Mouse (Mus musculus) heart, adult 2 months (tissue): ENCODE data around the gene Garem2. TPM values are rescaled to one million over a fixed set of nuclear protein-coding genes. Genes with fewer than 3 reads are reported as not detected.
A peak's percentile ranks its signal among the peaks of the same experiment; 100 is the strongest.

Source experiments
- DNase-seq, 2 experiments: peaks; one replicate each; pipeline ENCODE4 v3.0.0; 2021
- H3K27ac ChIP-seq: fragments of 200-600 bp; 2 replicates; pipeline ENCODE4 v1.8.1; 2022
- H3K27me3 ChIP-seq: fragments of 200-500 bp; 2 replicates; pipeline ENCODE4 v1.6.1; 2012; ENCODE audit warnings: mild to moderate bottlenecking, low read length, inconsistent platforms, mixed read lengths; ENCODE audit not compliant: control insufficient read depth, insufficient read depth
- H3K36me3 ChIP-seq: fragments of 200-500 bp; 2 replicates; pipeline ENCODE4 v1.6.1; 2012; ENCODE audit warnings: low read length, inconsistent platforms; ENCODE audit not compliant: control insufficient read depth, insufficient read depth
- H3K4me1 ChIP-seq: fragments of 200-500 bp; 2 replicates; pipeline ENCODE4 v1.6.1; 2011; ENCODE audit warnings: low read length; ENCODE audit not compliant: control insufficient read depth, insufficient read depth
- H3K4me3 ChIP-seq: fragments of 200-600 bp; 2 replicates; pipeline ENCODE4 v1.8.1; 2022
- H3K79me2 ChIP-seq: fragments of 200-500 bp; replicated peaks from 2 replicates; pipeline ENCODE4 v1.6.1; 2012; ENCODE audit warnings: mild to moderate bottlenecking, inconsistent platforms, low read length, moderate library complexity, mixed read lengths; ENCODE audit not compliant: control insufficient read depth, insufficient read depth
- H3K9ac ChIP-seq: fragments of 200-500 bp; 2 replicates; pipeline ENCODE4 v1.6.1; 2012; ENCODE audit warnings: low read depth, mild to moderate bottlenecking, control low read depth, inconsistent platforms, low read length, mixed read lengths
- CTCF ChIP-seq: fragments of 200-600 bp; IDR thresholded peaks from 2 replicates; pipeline ENCODE4 v1.8.1; 2022; ENCODE audit warnings: antibody characterized with exemption, mild to moderate bottlenecking, moderate library complexity
- EP300 ChIP-seq: fragments of 200-500 bp; IDR thresholded peaks from 2 replicates; pipeline ENCODE4 v1.6.1; 2011; ENCODE audit warnings: low read depth, low read length, control low read depth; ENCODE audit not compliant: insufficient read depth
- POLR2A ChIP-seq: fragments of 200-500 bp; IDR thresholded peaks from 2 replicates; pipeline ENCODE4 v1.6.1; 2011; ENCODE audit warnings: mild to moderate bottlenecking, low read depth, low read length, control low read depth; ENCODE audit not compliant: insufficient read depth
- WGBS: fragments of 180-500 bp; shearing (Covaris S2); methylation state at CpG from one replicate; pipeline ENCODE4 v1.1.7; 2018; 5-methylcytosine and 5-hydroxymethylcytosine counted together
- intact Hi-C: fragments of 180-260 bp; cut with DNase I; formaldehyde crosslinking; loops from one replicate; pipeline ENCODE4 v1.15.1; 2025
- polyA plus RNA-seq: library from polyadenylated mRNA; depleted of rRNA; stranded (reverse); fragments of >200 nt; gene quantifications from 2 replicates; pipeline ENCODE4 v1.2.3, GENCODE M21; 2012
- total RNA-seq, 2 experiments: library from RNA; stranded (reverse); gene quantifications; 2 replicates each; pipeline ENCODE4 v1.2.3; 2021

Gene Garem2
- total and polyA plus RNA-seq, 3 experiments = 0.07 to 0.23 (median 0.13) TPM

- peak within 1 kb of the TSS; percentile 74 for H3K9ac ChIP-seq
- TF ChIP-seq POLR2A (peak; percentile 79), CTCF (peak; percentile 45), EP300 (0 out of 2 replicates have a peak, but pooled peaks have one; percentile 23)
- DNase-seq = peak; percentile 79 to 81
- WGBS = 2% methylated on average over 45 of the region's 45 CpGs
- H3K4me3 ChIP-seq = peak within 1 kb of the TSS; percentile 80
- no peaks in the 10 kb centered on the region for H3K79me2 ChIP-seq
- H3K27me3 ChIP-seq = no peaks in the 10 kb centered on the region
- intact Hi-C loops = loop anchor here (5.0 to 10.0 kb wide), 2 partner anchors 61 to 248 kb away; partner anchors contain the start of gene Il6
- H3K4me1 ChIP-seq = no peaks in the 10 kb centered on the region
- H3K36me3 ChIP-seq = no peaks in the 10 kb centered on the region; the same call in 1 of the 2 replicates
- H3K27ac ChIP-seq = peak within 1 kb of the TSS; percentile 60
Measured at GRCm38 (mm10) chr5:30072825-30073821, 31.8 kb upstream of the Garem2 start, which contains the start of gene Tyms. Gene Tyms (minus strand): TSS chr5:30073617.

DNA sequence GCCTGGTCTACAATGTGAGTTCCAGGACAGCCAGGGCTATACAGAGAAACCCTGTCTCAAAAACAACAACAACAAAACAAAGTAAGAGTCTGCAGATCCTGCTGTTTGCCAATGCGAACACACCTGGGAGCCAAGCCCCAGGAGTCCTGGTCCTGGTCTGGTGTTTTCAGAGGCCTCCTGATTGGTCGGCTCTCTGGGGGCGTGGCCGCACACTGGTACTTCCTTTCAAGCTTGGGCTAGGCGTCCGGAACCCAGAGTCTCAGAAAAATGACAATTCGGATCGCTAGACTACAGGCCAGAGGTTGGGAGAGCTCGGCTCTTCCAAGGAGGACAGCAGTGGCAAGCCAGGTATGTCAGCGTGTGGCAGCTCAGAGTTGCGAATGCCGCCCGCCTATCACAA lies 12.3 kb upstream of the Garem2 start:
- Histone ChIP-seq H3K4me1 (no peaks in the 10 kb centered on the region), H3K36me3 (no peaks in the 10 kb centered on the region), H3K27ac (no peak overlapping the region), H3K79me2 (no peaks in the 10 kb centered on the region), H3K4me3 (no peak overlapping the region), H3K9ac (no peak overlapping the region), H3K27me3 (no peaks in the 10 kb centered on the region)
- intact Hi-C loops = no loop called here
- no peak for DNase-seq
- WGBS = 63% methylated on average over 13 of the region's 13 CpGs
- TF ChIP-seq EP300 (no peak), POLR2A (no peak), CTCF (no peak)

GRCm38 (mm10) chr5:30094399-30094798 lies 10.6 kb upstream of the Garem2 start:
- no peak overlapping the region for H3K27ac ChIP-seq
- no peaks in the 10 kb centered on the region for H3K27me3 ChIP-seq
- no peaks in the 10 kb centered on the region for H3K4me1 ChIP-seq
- H3K4me3 ChIP-seq = no peak overlapping the region
- intact Hi-C loops = no loop called here
- WGBS = 41% methylated on average over 2 of the region's 2 CpGs
- H3K9ac ChIP-seq = no peak overlapping the region
- H3K36me3 ChIP-seq = no peaks in the 10 kb centered on the region
- DNase-seq = no peak
- peak; percentile 44 for TF ChIP-seq CTCF
- TF ChIP-seq POLR2A = no peak
- TF ChIP-seq EP300 = no peak
- no peaks in the 10 kb centered on the region for H3K79me2 ChIP-seq

GRCm38 (mm10) chr5:30095731-30096130 lies 9.2 kb upstream of the Garem2 start:
- intact Hi-C loops = no loop called here
- no peak overlapping the region for H3K4me3 ChIP-seq
- H3K79me2 ChIP-seq = no peaks in the 10 kb centered on the region
- no peak for DNase-seq
- H3K4me1 ChIP-seq = no peaks in the 10 kb centered on the region
- H3K9ac ChIP-seq = no peak overlapping the region
- no peak overlapping the region for H3K27ac ChIP-seq
- WGBS = 64% methylated on average over 6 of the region's 6 CpGs
- H3K36me3 ChIP-seq = no peaks in the 10 kb centered on the region
- no peaks in the 10 kb centered on the region for H3K27me3 ChIP-seq
- TF ChIP-seq CTCF (no peak), POLR2A (no peak), EP300 (no peak)

GRCm38 (mm10) chr5:30098260-30098659 lies 6.7 kb upstream of the Garem2 start:
- no peak overlapping the region for H3K9ac ChIP-seq
- H3K27ac ChIP-seq = no peak overlapping the region
- WGBS = 79% methylated on average over 1 of the region's 1 CpGs
- intact Hi-C loops = no loop called here
- no peaks in the 10 kb centered on the region for H3K36me3 ChIP-seq
- no peak for DNase-seq
- no peaks in the 10 kb centered on the region for H3K4me1 ChIP-seq
- no peak overlapping the region for H3K4me3 ChIP-seq
- TF ChIP-seq POLR2A (no peak), EP300 (no peak), CTCF (no peak)
- no peaks in the 10 kb centered on the region for H3K27me3 ChIP-seq
- no peaks in the 10 kb centered on the region for H3K79me2 ChIP-seq

DNA sequence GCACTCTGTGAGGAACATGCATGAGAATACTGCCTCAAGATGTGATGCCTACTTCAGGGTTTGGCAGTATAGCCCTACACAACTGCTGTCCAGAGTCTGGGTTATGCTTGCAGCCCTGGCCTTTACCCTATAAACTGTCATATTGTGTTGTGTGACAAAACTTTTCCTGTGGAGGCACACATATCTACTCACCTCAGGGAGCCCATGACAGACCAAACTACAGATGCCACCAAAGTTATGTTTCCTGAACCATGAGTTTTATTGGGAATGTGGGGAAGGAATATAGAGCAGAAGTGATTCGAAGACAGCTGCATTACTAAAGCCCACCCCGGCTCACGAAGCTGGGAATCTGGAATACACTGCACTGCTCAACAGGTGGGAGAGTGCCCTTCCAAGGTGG lies 1.6 kb upstream of the Garem2 start:
- H3K79me2 ChIP-seq = no peaks in the 10 kb centered on the region
- no peak overlapping the region for H3K27ac ChIP-seq
- intact Hi-C loops = no loop called here
- no peaks in the 10 kb centered on the region for H3K4me1 ChIP-seq
- TF ChIP-seq POLR2A = no peak
- TF ChIP-seq EP300 = no peak
- TF ChIP-seq CTCF = no peak
- no peak overlapping the region for H3K9ac ChIP-seq
- no peak overlapping the region for H3K4me3 ChIP-seq
- WGBS = 88% methylated on average over 3 of the region's 3 CpGs
- peaks cover 8% of the 10 kb centered on the region for H3K27me3 ChIP-seq
- DNase-seq = no peak
- no peaks in the 10 kb centered on the region for H3K36me3 ChIP-seq
